Comparison of ENCODE assay signal across 10 mouse cellular contexts in the genomic region with DNA sequence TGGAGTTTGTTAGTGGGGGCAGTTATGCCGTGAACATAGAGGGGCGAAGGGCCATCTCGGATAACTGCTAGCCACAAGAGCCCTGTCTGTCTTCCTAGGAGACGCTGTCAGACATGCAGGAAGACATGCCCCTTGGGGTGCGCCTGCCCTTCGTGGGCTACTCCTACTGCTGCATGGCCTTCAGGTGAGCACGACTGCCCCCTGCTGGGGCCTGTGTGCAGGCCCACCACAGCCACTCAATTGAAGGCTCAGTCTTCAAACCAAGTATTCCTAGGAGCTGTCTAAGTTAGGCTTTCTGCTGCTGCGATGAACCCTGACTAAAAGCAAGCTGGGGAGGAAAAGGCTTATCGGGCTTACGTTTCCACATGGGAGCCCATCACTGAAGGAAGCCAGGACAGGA. TPM values are rescaled to one million over a fixed set of nuclear protein-coding genes. Genes with fewer than 3 reads are reported as not detected.
DNase-seq lines count a peak whose midpoint lies in the region; ATAC-seq and TF ChIP-seq lines count a peak whose summit lies in the region.
"Had no signal": no experiment of that assay in that cellular context is flagged by ENCODE, and none has a peak within 500 bp of the region (broad histone marks: within the 10 kb centered on the region; RNA-seq: fewer than 3 reads in every experiment).

No protein-coding gene starts in this region.

- no peak overlapping the region for H3K9ac ChIP-seq in intestine, embryonic 14.5 days (ENCODE audit: low read length)
- H3K9ac ChIP-seq in intestine, embryonic 15.5 days: no peak overlapping the region
- no peak overlapping the region for H3K9ac ChIP-seq in limb, embryonic 14.5 days (ENCODE audit: low read depth, low read length, severe bottlenecking)
- H3K9ac ChIP-seq: limb, embryonic 12.5 days had no signal

- DNase-seq in intestine, embryonic 14.5 days (ENCODE audit: low spot score): peak; percentile 81
- DNase-seq in CD4-positive helper T cell, adult 2 months (ENCODE audit: low read depth, low spot score): peak; percentile 72
- DNase-seq in T-cell, adult 2 months (ENCODE audit: low spot score): peak; percentile 59
- DNase-seq in limb, embryonic 14.5 days (ENCODE audit: low spot score): peak; percentile 31
- DNase-seq in retina, postnatal 1 day: peak; percentile 73
- no peak for DNase-seq in urinary bladder, postnatal 10 days (ENCODE audit: low spot score)

- H3K27ac ChIP-seq in intestine, embryonic 14.5 days (ENCODE audit: low read depth): no peak overlapping the region
- no peak overlapping the region for H3K27ac ChIP-seq in intestine, embryonic 15.5 days
- no peak overlapping the region for H3K27ac ChIP-seq in limb, embryonic 14.5 days (replicated peaks; ENCODE audit: low read depth, low read length)
- H3K27ac ChIP-seq: limb, embryonic 12.5 days had no signal

- TF ChIP-seq POLR2A in limb, embryonic 14.5 days (IDR thresholded peaks at IDR 0.05; ENCODE audit: borderline replicate concordance, extremely low read depth, insufficient read depth, insufficient read length): no peak

- H3K4me1 ChIP-seq in intestine, embryonic 14.5 days (replicated peaks; ENCODE audit: control insufficient read depth, insufficient read depth, low read length): peaks cover 44% of the 10 kb centered on the region
- H3K4me1 ChIP-seq in intestine, embryonic 15.5 days (replicated peaks): peaks cover 49% of the 10 kb centered on the region
- H3K4me1 ChIP-seq in limb, embryonic 14.5 days (ENCODE audit: control insufficient read depth, insufficient read depth, low read length): peaks cover 36% of the 10 kb centered on the region

- no peaks in the 10 kb centered on the region for H3K9me3 ChIP-seq in intestine, embryonic 14.5 days (ENCODE audit: control insufficient read depth, low read length)
- H3K9me3 ChIP-seq in intestine, embryonic 15.5 days: no peaks in the 10 kb centered on the region
- no peaks in the 10 kb centered on the region for H3K9me3 ChIP-seq in limb, embryonic 14.5 days (ENCODE audit: control insufficient read depth, low read length)
- H3K9me3 ChIP-seq: limb, embryonic 12.5 days had no signal

- ATAC-seq in intestine, embryonic 14.5 days (replicated peaks; ENCODE audit: low FRiP score, low TSS enrichment, low read depth): no peak
- no peak for ATAC-seq in intestine, embryonic 15.5 days
- peak; percentile 43; the same call in 1 of the 2 replicates for ATAC-seq in erythroblast, adult 5-6 weeks (replicated peaks; ENCODE audit: low FRiP score, poor library complexity, severe bottlenecking)
- no peak for ATAC-seq in limb, embryonic 14.5 days (ENCODE audit: low FRiP score, low read depth)

- H3K36me3 ChIP-seq in intestine, embryonic 14.5 days (ENCODE audit: control insufficient read depth, insufficient read depth, low read length): peaks cover 30% of the 10 kb centered on the region
- 0 out of 2 replicates have a peak, but pooled peaks cover 4% of the 10 kb centered on the region for H3K36me3 ChIP-seq in intestine, embryonic 15.5 days
- peaks cover 44% of the 10 kb centered on the region for H3K36me3 ChIP-seq in limb, embryonic 14.5 days (ENCODE audit: control insufficient read depth, insufficient read depth, low read length)

- no peak overlapping the region for H3K4me2 ChIP-seq in intestine, embryonic 14.5 days (ENCODE audit: low read length)
- H3K4me2 ChIP-seq in intestine, embryonic 15.5 days (replicated peaks): no peak overlapping the region
- no peak overlapping the region for H3K4me2 ChIP-seq in limb, embryonic 14.5 days (replicated peaks; ENCODE audit: low read depth, low read length, severe bottlenecking)
- H3K4me2 ChIP-seq: limb, embryonic 12.5 days had no signal

- H3K4me3 ChIP-seq in intestine, embryonic 14.5 days (ENCODE audit: low read depth, low read length): no peak overlapping the region
- H3K4me3 ChIP-seq in intestine, embryonic 15.5 days (replicated peaks): no peak overlapping the region
- H3K4me3 ChIP-seq in limb, embryonic 14.5 days (replicated peaks; ENCODE audit: low read length): no peak overlapping the region
- H3K4me3 ChIP-seq: erythroblast, embryonic 14.5 days; limb, embryonic 12.5 days had no signal

- no peaks in the 10 kb centered on the region for H3K27me3 ChIP-seq in intestine, embryonic 14.5 days (replicated peaks; ENCODE audit: control insufficient read depth, insufficient read depth, low read length)
- H3K27me3 ChIP-seq in intestine, embryonic 15.5 days (replicated peaks): no peaks in the 10 kb centered on the region; the same call in 1 of the 2 replicates
- H3K27me3 ChIP-seq in limb, embryonic 14.5 days (ENCODE audit: control insufficient read depth, insufficient read depth, low read length): no peaks in the 10 kb centered on the region

- 40% methylated on average over 10 of the region's 10 CpGs for WGBS in intestine, embryonic 14.5 days
- 42% methylated on average over 10 of the region's 10 CpGs for WGBS in intestine, embryonic 15.5 days
- 47% methylated on average over 10 of the region's 10 CpGs for WGBS in limb, embryonic 14.5 days

RNA-seq across cellular contexts. Expression of a gene that starts 5.2 kb away (rescaled TPM):
- 57.4 and 60.0 TPM in 2 replicates for polyA plus RNA-seq in intestine, embryonic 14.5 days (2014; fragmentation: Nextera tagmentation; extraction: Ambion mirVana)
- 52.2 and 53.7 TPM in 2 replicates for polyA plus RNA-seq in intestine, embryonic 15.5 days (2015; fragmentation: Nextera tagmentation; extraction: Ambion mirVana)
- 3.8 TPM in 1 of 2 replicates, not detected in the other for total RNA-seq in erythroblast, adult 5-6 weeks (2015; ENCODE audit: low replicate concordance)
- 4.3 and 6.0 TPM in 2 replicates for total RNA-seq in erythroblast, adult 5-6 weeks (2017; ENCODE audit: low replicate concordance)
- 143 and 177 TPM in 2 replicates for polyA plus RNA-seq in limb, embryonic 14.5 days (2012; rRNA removed)
- polyA plus RNA-seq in limb, embryonic 14.5 days (2014; fragmentation: Nextera tagmentation; extraction: Ambion mirVana): 33.1 and 37.1 TPM in 2 replicates

RNA-seq across cellular contexts. Expression of a gene that starts 5.6 kb away (rescaled TPM):
- polyA plus RNA-seq in intestine, embryonic 14.5 days (2014; fragmentation: Nextera tagmentation; extraction: Ambion mirVana): 15.7 and 15.8 TPM in 2 replicates
- 8.7 and 8.8 TPM in 2 replicates for polyA plus RNA-seq in intestine, embryonic 15.5 days (2015; fragmentation: Nextera tagmentation; extraction: Ambion mirVana)
- 0.42 TPM in 1 of 2 replicates, not detected in the other for total RNA-seq in erythroblast, adult 5-6 weeks (2015; ENCODE audit: low replicate concordance)
- total RNA-seq in erythroblast, adult 5-6 weeks (2017; ENCODE audit: low replicate concordance): not detected in 2 replicates
- polyA plus RNA-seq in limb, embryonic 14.5 days (2012; rRNA removed): 103 and 157 TPM in 2 replicates
- polyA plus RNA-seq in limb, embryonic 14.5 days (2014; fragmentation: Nextera tagmentation; extraction: Ambion mirVana): 19.1 and 20.3 TPM in 2 replicates

RNA-seq across cellular contexts. Expression of a gene that starts 12.8 kb away (rescaled TPM):
- 15.8 and 16.0 TPM in 2 replicates for polyA plus RNA-seq in intestine, embryonic 14.5 days (2014; fragmentation: Nextera tagmentation; extraction: Ambion mirVana)
- polyA plus RNA-seq in intestine, embryonic 15.5 days (2015; fragmentation: Nextera tagmentation; extraction: Ambion mirVana): 11.0 and 13.4 TPM in 2 replicates
- total RNA-seq in erythroblast, adult 5-6 weeks (2015; ENCODE audit: low replicate concordance): 1.9 and 3.1 TPM in 2 replicates
- total RNA-seq in erythroblast, adult 5-6 weeks (2017; ENCODE audit: low replicate concordance): 1.0 and 2.6 TPM in 2 replicates
- 126 and 167 TPM in 2 replicates for polyA plus RNA-seq in limb, embryonic 14.5 days (2012; rRNA removed)
- 21.8 and 26.5 TPM in 2 replicates for polyA plus RNA-seq in limb, embryonic 14.5 days (2014; fragmentation: Nextera tagmentation; extraction: Ambion mirVana)

RNA-seq across cellular contexts. Expression of a gene that starts 29.4 kb away (rescaled TPM):
- polyA plus RNA-seq in intestine, embryonic 14.5 days (2014; fragmentation: Nextera tagmentation; extraction: Ambion mirVana): 3.7 and 4.7 TPM in 2 replicates
- polyA plus RNA-seq in intestine, embryonic 15.5 days (2015; fragmentation: Nextera tagmentation; extraction: Ambion mirVana): 1.8 and 2.3 TPM in 2 replicates
- total RNA-seq in erythroblast, adult 5-6 weeks (2015; ENCODE audit: low replicate concordance): not detected in 2 replicates
- 0.28 TPM in 1 of 2 replicates, not detected in the other for total RNA-seq in erythroblast, adult 5-6 weeks (2017; ENCODE audit: low replicate concordance)
- 7.0 and 7.7 TPM in 2 replicates for polyA plus RNA-seq in limb, embryonic 14.5 days (2012; rRNA removed)
- polyA plus RNA-seq in limb, embryonic 14.5 days (2014; fragmentation: Nextera tagmentation; extraction: Ambion mirVana): 2.5 and 4.0 TPM in 2 replicates
- polyA plus RNA-seq: erythroblast, embryonic 14.5 days had no signal

RNA-seq across cellular contexts. Expression of a gene that starts 30.8 kb away (rescaled TPM):
- polyA plus RNA-seq in intestine, embryonic 14.5 days (2014; fragmentation: Nextera tagmentation; extraction: Ambion mirVana): 8.1 and 8.8 TPM in 2 replicates
- polyA plus RNA-seq in intestine, embryonic 15.5 days (2015; fragmentation: Nextera tagmentation; extraction: Ambion mirVana): 10.5 and 12.8 TPM in 2 replicates
- 0.21 and 0.77 TPM in 2 replicates for total RNA-seq in erythroblast, adult 5-6 weeks (2015; ENCODE audit: low replicate concordance)
- 2.1 and 2.5 TPM in 2 replicates for total RNA-seq in erythroblast, adult 5-6 weeks (2017; ENCODE audit: low replicate concordance)
- 10.6 and 14.6 TPM in 2 replicates for polyA plus RNA-seq in limb, embryonic 14.5 days (2012; rRNA removed)
- polyA plus RNA-seq in limb, embryonic 14.5 days (2014; fragmentation: Nextera tagmentation; extraction: Ambion mirVana): 9.9 and 11.2 TPM in 2 replicates
